Mouse (Mus musculus) thymus, adult 2 months (tissue): ENCODE data around the gene Gadl1.

ENCODE experiments used
- CTCF ChIP-seq: fragments of 200-500 bp; IDR thresholded peaks from 2 replicates; pipeline ENCODE4 v1.5.1; 2012; ENCODE audit warnings: mild to moderate bottlenecking, control low read depth, low read length, moderate library complexity, borderline replicate concordance; ENCODE audit not compliant: control insufficient read depth, poor library complexity, insufficient read depth; ENCODE audit errors: extremely low read depth
- POLR2A ChIP-seq: fragments of 200-500 bp; IDR thresholded peaks from 2 replicates; pipeline ENCODE4 v1.6.1; 2012; ENCODE audit warnings: mild to moderate bottlenecking, low read length, control low read depth, moderate library complexity; ENCODE audit not compliant: control insufficient read depth, poor library complexity, insufficient read depth; ENCODE audit errors: extremely low read depth

GRCm38 (mm10) chr9:115882627-115883200, 26.5 kb upstream of the Gadl1 start:
- TF ChIP-seq CTCF (no peak), POLR2A (no peak)
